Mouse (Mus musculus) brown adipose tissue, adult 24 weeks (tissue): ENCODE results near the gene Afdn. TPM values are rescaled to one million over a fixed set of nuclear protein-coding genes. Genes with fewer than 3 reads are reported as not detected.
"Not testable (repeated sequence)": the region's sequence is repeated elsewhere in the genome, so short reads cannot be mapped to it uniquely, and the experiment has no call there.

Source experiments
- H3K27ac ChIP-seq: fragments of 200-500 bp; replicated peaks from 2 replicates; pipeline ENCODE4 v1.5.1; 2012; ENCODE audit warnings: low read depth, mild to moderate bottlenecking, low read length
- H3K4me1 ChIP-seq: fragments of 200-500 bp; 2 replicates; pipeline ENCODE4 v1.6.1; 2012; ENCODE audit warnings: low read length, mixed read lengths; ENCODE audit not compliant: control insufficient read depth, insufficient read depth, insufficient read length
- H3K4me3 ChIP-seq: fragments of 200-500 bp; 2 replicates; pipeline ENCODE4 v1.5.1; 2012; ENCODE audit warnings: low read depth, mild to moderate bottlenecking, low read length, moderate library complexity; ENCODE audit not compliant: insufficient read depth
- polyA plus RNA-seq: library from polyadenylated mRNA; stranded (reverse); fragments of >200 nt; gene quantifications from 2 replicates; pipeline ENCODE4 v1.2.4, GENCODE M21; 2012; ENCODE audit not compliant: missing spikeins, insufficient read depth, insufficient read length

Afdn gene
- polyA plus RNA-seq, 1 experiment, result 28.9 TPM

DNA sequence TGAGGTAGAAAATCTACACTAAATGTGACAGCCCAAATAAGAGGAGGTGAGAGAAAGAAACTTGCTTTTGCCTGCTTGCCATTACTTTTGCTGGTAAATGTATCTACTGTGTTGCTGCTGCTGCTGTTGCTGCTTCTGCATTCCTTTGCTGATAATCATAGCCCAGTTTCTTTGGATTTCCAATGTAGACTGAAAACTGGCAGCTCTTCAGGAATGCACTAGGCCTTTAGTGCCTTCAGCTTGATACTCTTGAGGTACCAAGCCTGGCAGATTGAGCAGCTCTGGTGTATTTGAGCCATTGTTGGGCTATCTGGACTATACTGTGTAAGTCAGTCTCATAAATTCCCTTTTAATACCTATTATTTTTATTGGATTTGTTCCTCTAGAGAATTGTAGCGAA is 18.5 kb downstream of the Afdn start:
- H3K27ac ChIP-seq, result no peak overlapping the region
- H3K4me1 ChIP-seq, result peaks cover 4% of the 10 kb centered on the region; the same call in 1 of the 2 replicates
- H3K4me3 ChIP-seq, result no peak overlapping the region

DNA sequence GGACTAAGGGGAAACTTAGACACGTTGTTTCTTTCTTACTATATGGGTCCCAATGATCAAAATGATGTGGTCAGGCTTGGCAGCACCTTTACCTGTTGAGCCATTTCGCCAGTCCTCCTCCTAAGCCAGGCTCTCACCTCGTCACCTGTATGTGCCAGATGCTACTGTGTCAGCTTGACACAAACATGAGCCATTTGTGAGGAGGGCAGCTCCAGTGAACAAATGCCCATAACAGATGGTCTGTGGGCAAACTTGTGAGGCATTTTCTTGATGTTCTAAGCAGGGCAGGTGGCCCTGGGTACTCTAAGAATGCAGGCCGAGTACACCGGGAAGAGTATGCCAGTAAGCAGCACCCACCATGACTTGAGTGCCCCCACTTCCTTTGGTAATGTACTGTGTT is 21.6 kb downstream of the Afdn start:
- no peak overlapping the region for H3K27ac ChIP-seq
- H3K4me3 ChIP-seq, result no peak overlapping the region
- peaks cover 7% of the 10 kb centered on the region; the same call in 1 of the 2 replicates for H3K4me1 ChIP-seq

DNA sequence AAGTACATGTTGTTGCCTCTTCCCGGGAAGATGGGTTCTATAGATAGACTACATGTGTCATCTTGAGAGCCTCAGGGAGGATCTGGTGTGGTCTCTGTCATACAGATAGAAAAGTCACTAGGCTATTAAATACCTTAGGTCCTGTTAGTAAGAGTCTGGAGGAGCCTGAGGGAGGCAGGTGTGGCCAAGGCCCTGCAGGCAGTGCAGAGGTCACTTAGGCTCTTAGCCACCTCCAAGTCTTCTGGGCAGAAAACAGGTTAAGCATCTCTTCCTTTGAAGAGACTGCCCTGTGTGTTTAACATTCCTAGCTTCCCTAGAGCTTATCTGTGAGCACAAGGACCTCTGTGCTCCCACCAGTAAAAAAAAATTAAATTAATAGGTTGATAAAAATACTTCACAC is 23.1 kb downstream of the Afdn start:
- H3K4me1 ChIP-seq, result peaks cover 7% of the 10 kb centered on the region; the same call in 1 of the 2 replicates
- H3K4me3 ChIP-seq, result no peak overlapping the region
- no peak overlapping the region for H3K27ac ChIP-seq

GRCm38 (mm10) chr17:13790033-13790432 is 29.7 kb downstream of the Afdn start:
- H3K27ac ChIP-seq, H3K4me1 ChIP-seq, H3K4me3 ChIP-seq: not testable (repeated sequence)

DNA sequence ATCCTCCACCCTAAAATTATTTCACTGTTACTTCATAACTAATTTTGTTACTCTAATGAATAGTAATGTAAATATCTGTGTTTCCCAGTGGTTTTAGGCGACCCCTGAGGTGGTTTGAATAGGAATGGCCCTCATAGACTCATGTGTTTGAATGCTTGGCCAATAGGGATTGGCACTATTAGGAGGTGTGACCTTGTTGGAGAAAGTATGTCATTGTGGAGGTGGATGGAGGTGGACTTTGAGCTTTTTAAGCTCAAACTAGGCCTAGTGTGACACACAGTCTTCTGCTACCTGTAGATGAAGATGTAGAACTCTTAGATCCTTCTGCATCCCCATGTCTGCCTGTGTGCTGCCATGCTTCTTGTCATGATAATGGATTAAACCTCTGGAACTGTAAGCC is 37.4 kb downstream of the Afdn start:
- Histone ChIP-seq H3K27ac (no peak overlapping the region), H3K4me3 (no peak overlapping the region), H3K4me1 (peaks cover 6% of the 10 kb centered on the region; the same call in 1 of the 2 replicates)

GRCm38 (mm10) chr17:13802836-13803408 is 42.6 kb downstream of the Afdn start:
- H3K4me1 ChIP-seq, result peaks cover 6% of the 10 kb centered on the region; the same call in 1 of the 2 replicates
- no peak overlapping the region for H3K27ac ChIP-seq
- no peak overlapping the region for H3K4me3 ChIP-seq

DNA sequence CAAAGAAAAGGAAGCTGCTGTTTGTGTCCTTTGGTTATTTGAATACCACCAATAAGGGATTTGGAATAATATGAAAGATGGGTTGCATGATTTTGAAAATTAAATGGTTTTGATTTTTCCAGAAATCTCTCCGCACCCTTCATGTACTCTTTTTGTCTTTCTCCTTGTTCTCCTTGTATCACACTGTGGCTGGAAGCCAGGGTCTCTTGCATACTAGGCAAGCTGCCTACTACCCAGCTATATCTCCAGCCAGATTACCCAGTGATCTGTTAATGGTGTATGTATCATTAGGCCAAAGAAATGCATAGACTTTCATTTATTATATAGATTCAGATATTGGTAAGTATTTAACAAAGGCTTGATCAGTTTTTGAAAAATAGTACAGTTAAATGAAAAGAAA is 45.7 kb downstream of the Afdn start:
- Histone ChIP-seq H3K4me3 (no peak overlapping the region), H3K27ac (no peak overlapping the region), H3K4me1 (no peaks in the 10 kb centered on the region)

DNA sequence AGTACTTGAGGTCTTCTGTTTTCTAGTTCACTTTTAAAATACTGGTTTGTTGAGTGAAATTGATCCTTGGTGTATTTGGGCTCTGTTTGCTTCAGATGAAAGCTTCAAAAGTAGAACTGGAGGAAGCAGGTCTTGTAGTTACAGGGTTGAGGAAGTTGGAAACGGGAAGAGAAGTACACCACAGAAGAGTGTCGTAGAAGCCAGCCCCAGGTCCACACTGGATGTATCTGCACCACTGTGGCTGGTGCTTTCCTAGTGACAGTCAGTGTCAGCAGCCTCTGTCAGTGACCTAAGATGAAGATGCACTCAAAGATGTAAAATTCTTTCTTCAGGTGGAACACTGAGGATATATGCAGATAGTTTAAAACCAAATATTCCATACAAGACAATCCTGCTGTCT is 57.5 kb downstream of the Afdn start:
- Histone ChIP-seq H3K27ac (no peak overlapping the region), H3K4me1 (no peaks in the 10 kb centered on the region), H3K4me3 (no peak overlapping the region)

GRCm38 (mm10) chr17:13819342-13819741 is 59.0 kb downstream of the Afdn start:
- no peak overlapping the region for H3K4me3 ChIP-seq
- H3K4me1 ChIP-seq, result no peaks in the 10 kb centered on the region
- no peak overlapping the region for H3K27ac ChIP-seq

DNA sequence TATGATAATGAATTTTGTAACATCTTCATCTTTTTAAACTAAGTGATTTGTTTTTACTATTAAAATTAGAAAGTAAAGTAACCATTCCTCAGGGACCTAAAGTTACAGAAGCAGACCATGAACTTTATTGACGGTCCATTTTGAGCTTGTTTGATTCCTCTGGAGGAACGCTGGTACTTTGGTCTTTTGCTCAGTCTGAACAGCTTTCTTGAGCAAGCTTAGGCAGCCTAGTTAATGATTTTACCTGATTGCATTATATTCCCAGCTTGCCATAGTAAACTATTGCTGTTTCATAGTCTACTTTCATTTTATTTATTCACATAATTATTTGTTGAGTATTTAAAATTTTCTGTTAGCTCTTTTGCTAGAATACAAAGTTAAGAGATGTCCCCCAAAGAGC is 60.3 kb downstream of the Afdn start:
- H3K27ac ChIP-seq, result no peak overlapping the region
- H3K4me1 ChIP-seq, result no peaks in the 10 kb centered on the region
- H3K4me3 ChIP-seq, result no peak overlapping the region

DNA sequence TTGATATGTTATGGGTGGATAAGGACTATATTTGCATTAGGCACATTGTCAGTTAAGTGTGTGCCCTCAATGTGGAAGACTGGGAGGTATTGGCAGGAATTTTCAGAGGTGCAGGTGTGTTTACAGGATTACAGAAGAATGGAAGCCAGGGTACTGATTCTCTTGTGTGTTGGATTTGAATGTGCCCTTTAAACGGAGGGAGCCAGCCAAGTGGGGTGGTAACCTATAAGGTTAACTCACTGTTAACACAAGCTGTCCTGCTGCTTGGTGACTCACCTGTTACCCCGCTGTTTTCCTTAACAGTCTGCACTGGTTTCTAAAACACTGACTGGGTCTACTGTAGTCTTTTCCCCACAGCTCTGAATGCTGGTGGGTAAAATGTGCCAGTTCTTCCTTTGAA is 65.1 kb downstream of the Afdn start:
- Histone ChIP-seq H3K27ac (no peak overlapping the region), H3K4me3 (no peak overlapping the region), H3K4me1 (no peaks in the 10 kb centered on the region)

DNA sequence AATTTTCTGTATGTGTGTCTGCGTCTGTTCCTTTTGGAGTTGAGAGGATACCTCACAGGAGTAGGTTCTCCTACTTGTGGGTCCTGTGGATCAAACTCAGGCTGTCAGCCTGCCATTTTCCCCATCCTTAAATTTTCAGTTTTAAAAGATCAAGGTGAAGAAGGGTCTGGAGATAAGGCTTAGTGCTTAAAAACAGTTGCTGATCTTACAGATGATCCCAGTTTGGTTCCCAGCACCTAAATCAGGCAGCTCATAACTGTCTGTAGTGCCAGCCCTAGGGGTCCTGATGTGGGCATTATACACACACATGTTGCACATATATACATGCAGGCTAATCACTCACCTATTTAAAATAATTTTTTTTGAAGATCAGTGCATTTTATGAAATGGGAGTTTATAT is 69.9 kb downstream of the Afdn start:
- Histone ChIP-seq H3K27ac (no peak overlapping the region), H3K4me1 (no peaks in the 10 kb centered on the region), H3K4me3 (no peak overlapping the region)

GRCm38 (mm10) chr17:13830636-13831341 is 70.5 kb downstream of the Afdn start:
- Histone ChIP-seq H3K4me1 (no peaks in the 10 kb centered on the region), H3K4me3 (no peak overlapping the region), H3K27ac (no peak overlapping the region)

DNA sequence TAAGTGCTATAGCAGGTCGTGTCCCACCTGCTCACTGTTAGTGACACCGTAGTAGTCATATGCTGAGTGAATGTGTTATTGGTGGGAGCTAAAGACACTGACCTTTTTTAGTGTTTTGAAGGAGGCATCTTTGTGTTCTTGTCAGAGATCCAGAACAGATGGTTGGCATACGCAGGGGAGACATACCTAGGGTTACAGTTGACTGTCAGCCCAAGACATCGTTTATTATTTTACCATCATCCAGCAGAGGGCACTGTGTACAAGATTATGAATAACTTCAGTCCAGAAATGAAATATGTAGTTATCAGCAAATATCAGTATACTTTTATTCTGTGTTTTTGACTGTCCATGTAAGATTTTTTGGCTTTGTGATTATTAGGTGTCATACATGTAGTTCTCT is 75.5 kb downstream of the Afdn start:
- Histone ChIP-seq H3K4me1 (no peaks in the 10 kb centered on the region), H3K4me3 (no peak overlapping the region), H3K27ac (no peak overlapping the region)

GRCm38 (mm10) chr17:13850175-13850574 is 89.8 kb downstream of the Afdn start:
- Histone ChIP-seq H3K4me1 (0 out of 2 replicates have a peak, but pooled peaks cover 3% of the 10 kb centered on the region), H3K27ac (peak overlapping the region; percentile 71; the same call in 1 of the 2 replicates), H3K4me3 (no peak overlapping the region)

GRCm38 (mm10) chr17:13853883-13854282 is 93.5 kb downstream of the Afdn start:
- not testable (repeated sequence) for H3K4me3 ChIP-seq, H3K27ac ChIP-seq, H3K4me1 ChIP-seq
